Mouse (Mus musculus) CD8-positive naive resting alpha-beta T cell, adult 57 days (primary cell): ENCODE measurements around the gene Cpeb2. TPM values are rescaled to one million over a fixed set of nuclear protein-coding genes. Genes with fewer than 3 reads are reported as not detected.

Source experiments
- total RNA-seq: library from RNA; stranded (reverse); gene quantifications from one replicate; pipeline ENCODE4 v1.2.4, GENCODE M21; 2023

Cpeb2 gene
- 16.6 TPM for total RNA-seq

GRCm38 (mm10) chr5:43232480-43233315 is at the start of gene Cpeb2:
Cpeb2 (plus strand) TSS chr5:43233170.

